Mouse (Mus musculus) E14TG2a.4 (cell line): ENCODE data around the gene Nudt3.

Experiments
- CTCF ChIP-seq: conservative IDR thresholded peaks from 2 replicates; pipeline ENCODE4 v1.5.1; 2014; ENCODE audit warnings: low read length
- NANOG ChIP-seq: IDR thresholded peaks from 2 replicates; pipeline ENCODE4 v1.6.1; 2014; ENCODE audit warnings: borderline replicate concordance, low read length, mixed read lengths
- POU5F1 ChIP-seq: IDR thresholded peaks from 2 replicates; pipeline ENCODE4 v1.6.1; 2014; ENCODE audit warnings: low read length, borderline replicate concordance

GRCm38 (mm10) chr17:27645807-27646206, 22.5 kb upstream of the Nudt3 start:
- TF ChIP-seq CTCF (no peak), NANOG (no peak), POU5F1 (no peak)
